Mouse (Mus musculus): Measurements from ENCODE around the gene Gcc1. TPM values are rescaled to one million over a fixed set of nuclear protein-coding genes. Genes with fewer than 3 reads are reported as not detected.

Gene Gcc1
- total and polyA plus RNA-seq, 3 experiments: 4.4 to 7.4 (median 7.2) TPM

- in situ Hi-C loops (cut with MboI; ENCODE audit: low pct_ligation_motif_present, low pct_unique_long_range_greater_than_20kb, low sequenced_read_pairs) (no loop called here), dilution Hi-C loops (cut with MboI; ENCODE audit: extremely low pct_ligation_motif_present, extremely low pct_unique_long_range_greater_than_20kb, low sequenced_read_pairs) (no loop called here)
- Histone ChIP-seq H3K79me2 (replicated peaks; ENCODE audit: control insufficient read depth, extremely low read depth, insufficient read depth, poor library complexity, severe bottlenecking) (no peaks in the 10 kb centered on the region), H3K4me2 (ENCODE audit: insufficient read depth, low read depth, poor library complexity, severe bottlenecking) (no peak overlapping the region), H3K27ac (ENCODE audit: insufficient read depth, low read depth) (no peak overlapping the region), H3K27me3 (replicated peaks) (no peaks in the 10 kb centered on the region), H3K36me3 (replicated peaks in 1 of 2; ENCODE audit: control insufficient read depth in 1 of 2, insufficient read depth in 1 of 2, low read length in 1 of 2) (no peaks in the 10 kb centered on the region), H3K9ac (ENCODE audit: insufficient read depth, low read depth) (no peak overlapping the region), H3K9me3 (replicated peaks; ENCODE audit: low read length) (no peaks in the 10 kb centered on the region), H3K4me1 (ENCODE audit: control insufficient read depth in 1 of 2, insufficient read depth in 2 of 2) (no peaks in the 10 kb centered on the region), H3K4me3 (replicated peaks in 1 of 3; ENCODE audit: low read depth in 2 of 3, low read length in 2 of 3, poor library complexity in 1 of 3) (no peak overlapping the region)
- no peak for DNase-seq (ENCODE audit: extremely low read depth)
- TF ChIP-seq ETS1 (conservative IDR thresholded peaks at IDR 0.05; ENCODE audit: low read depth, low read length) (no peak), ZKSCAN1 (IDR thresholded peaks at IDR 0.05; ENCODE audit: borderline replicate concordance, low read depth, low read length) (no peak), SMC3 (IDR thresholded peaks at IDR 0.05; ENCODE audit: low read depth, low read length) (no peak), E2F4 (IDR thresholded peaks at IDR 0.05; ENCODE audit: insufficient replicate concordance, low read depth, low read length) (no peak), EP300 (IDR thresholded peaks at IDR 0.05; ENCODE audit: low read length) (no peak), MYC (IDR thresholded peaks at IDR 0.05; ENCODE audit: low read depth, low read length) (no peak), ZC3H11A (IDR thresholded peaks at IDR 0.05; ENCODE audit: low read depth, low read length) (no peak), UBTF (IDR thresholded peaks at IDR 0.05; ENCODE audit: low read depth, low read length) (no peak), GABPA (IDR thresholded peaks at IDR 0.05; ENCODE audit: insufficient replicate concordance, low read depth, low read length) (no peak), SIN3A (IDR thresholded peaks at IDR 0.05; ENCODE audit: low read length) (no peak), NRF1 (IDR thresholded peaks at IDR 0.05; ENCODE audit: low read depth, low read length) (no peak), RCOR1 (conservative IDR thresholded peaks at IDR 0.05; ENCODE audit: low read depth, low read length) (no peak)
These were observed 31.1 kb upstream of the Gcc1 start for GRCm38 (mm10) chr6:28459221-28459668.

- Histone ChIP-seq H3K36me3 (replicated peaks in 1 of 2; ENCODE audit: control insufficient read depth in 1 of 2, insufficient read depth in 1 of 2, low read length in 1 of 2) (no peaks in the 10 kb centered on the region), H3K4me3 (replicated peaks in 1 of 3; ENCODE audit: low read depth in 2 of 3, low read length in 2 of 3, poor library complexity in 1 of 3) (no peak overlapping the region), H3K4me1 (ENCODE audit: control insufficient read depth in 1 of 2, insufficient read depth in 2 of 2) (peaks cover 0 to 3% of the 10 kb centered on the region in 2 experiments; a peak in 3 of 4 replicates), H3K9ac (ENCODE audit: insufficient read depth, low read depth) (no peak overlapping the region), H3K27me3 (replicated peaks) (peaks cover 27% of the 10 kb centered on the region), H3K4me2 (ENCODE audit: insufficient read depth, low read depth, poor library complexity, severe bottlenecking) (no peak overlapping the region), H3K79me2 (replicated peaks; ENCODE audit: control insufficient read depth, extremely low read depth, insufficient read depth, poor library complexity, severe bottlenecking) (no peaks in the 10 kb centered on the region), H3K9me3 (replicated peaks; ENCODE audit: low read length) (no peaks in the 10 kb centered on the region), H3K27ac (ENCODE audit: insufficient read depth, low read depth) (no peak overlapping the region)
- dilution Hi-C loops (cut with MboI; ENCODE audit: extremely low pct_ligation_motif_present, extremely low pct_unique_long_range_greater_than_20kb, low sequenced_read_pairs) (no loop called here), in situ Hi-C loops (cut with MboI; ENCODE audit: low pct_ligation_motif_present, low pct_unique_long_range_greater_than_20kb, low sequenced_read_pairs) (no loop called here)
- TF ChIP-seq TBP (conservative IDR thresholded peaks at IDR 0.05; ENCODE audit: low read depth, low read length) (no peak), EP300 (IDR thresholded peaks at IDR 0.05; ENCODE audit: low read length) (no peak), CTCF (conservative IDR thresholded peaks at IDR 0.05 in 1 of 2, IDR thresholded peaks at IDR 0.05 in 1 of 2; ENCODE audit: low read depth in 2 of 2, low read length in 2 of 2) (no peak), ZKSCAN1 (IDR thresholded peaks at IDR 0.05; ENCODE audit: borderline replicate concordance, low read depth, low read length) (no peak), UBTF (IDR thresholded peaks at IDR 0.05; ENCODE audit: low read depth, low read length) (no peak), E2F4 (IDR thresholded peaks at IDR 0.05; ENCODE audit: insufficient replicate concordance, low read depth, low read length) (no peak), POLR2AphosphoS2 (IDR thresholded peaks at IDR 0.05; ENCODE audit: low read depth, low read length) (no peak), GABPA (IDR thresholded peaks at IDR 0.05; ENCODE audit: insufficient replicate concordance, low read depth, low read length) (no peak), TCF12 (IDR thresholded peaks at IDR 0.05; ENCODE audit: low read depth, low read length) (no peak), RCOR1 (conservative IDR thresholded peaks at IDR 0.05; ENCODE audit: low read depth, low read length) (no peak), IRF4 (IDR thresholded peaks at IDR 0.05; ENCODE audit: low read depth, low read length) (no peak), ZNF384 (IDR thresholded peaks at IDR 0.05; ENCODE audit: low read depth, low read length) (no peak), JUND (conservative IDR thresholded peaks at IDR 0.05; ENCODE audit: low read depth, low read length) (no peak)
- DNase-seq (ENCODE audit: extremely low read depth): no peak
These were observed 22.8 kb upstream of the Gcc1 start for GRCm38 (mm10) chr6:28450977-28451376.

Data from CH12.LX (cell line).